15 mouse cellular contexts compared by ENCODE assay signal in the genomic region with DNA sequence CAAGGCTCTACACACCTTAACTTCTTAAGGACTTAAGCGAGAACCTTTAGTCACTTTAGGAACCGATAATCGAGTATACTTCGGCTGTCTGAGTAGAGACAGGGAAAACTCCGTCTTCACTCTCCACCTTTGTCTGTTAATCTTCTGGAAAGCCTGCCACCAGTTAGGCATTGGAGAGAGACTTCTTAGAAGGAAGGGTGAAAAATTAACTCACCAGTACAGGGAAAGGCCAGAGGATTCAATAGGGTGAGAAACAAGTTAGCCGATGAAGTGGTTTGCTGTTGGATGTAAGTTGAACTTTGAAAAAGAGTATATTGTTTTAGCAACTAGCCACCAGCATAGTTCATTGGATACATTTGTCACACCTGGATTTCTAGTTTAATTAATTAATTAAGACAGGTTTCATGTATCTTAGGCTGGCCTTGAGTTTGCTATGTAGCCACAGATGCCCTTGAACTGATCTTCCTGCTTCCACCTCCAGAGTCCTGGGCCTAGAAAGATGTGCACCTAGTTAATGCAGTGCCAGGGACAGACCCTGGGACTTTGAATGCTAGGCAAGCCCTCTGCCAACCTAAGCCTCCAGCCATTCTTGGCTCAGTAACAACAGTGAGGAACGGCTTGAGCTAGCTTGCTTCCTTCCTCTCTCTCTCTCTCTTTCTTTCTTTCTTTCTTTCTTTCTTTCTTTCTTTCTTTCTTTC. TPM values are rescaled to one million over a fixed set of nuclear protein-coding genes. Genes with fewer than 3 reads are reported as not detected.
A peak's percentile ranks its signal among the peaks of the same experiment; 100 is the strongest.
DNase-seq lines count a peak whose midpoint lies in the region; ATAC-seq lines count a peak whose summit lies in the region.
"Had no signal": no experiment of that assay in that cellular context is flagged by ENCODE, and none has a peak within 500 bp of the region (broad histone marks: within the 10 kb centered on the region; RNA-seq: fewer than 3 reads in every experiment).

No protein-coding gene starts in this region.

- intact Hi-C loops in heart, postnatal 25 days (cut with DNase I) = no loop called here

- H3K4me2 ChIP-seq in hindbrain, embryonic 16.5 days (ENCODE audit: low read length) = no peak overlapping the region
- H3K4me2 ChIP-seq in hindbrain, embryonic 12.5 days (replicated peaks) = no peak overlapping the region
- H3K4me2 ChIP-seq in intestine, embryonic 14.5 days (ENCODE audit: low read length) = no peak overlapping the region
- no peak overlapping the region for H3K4me2 ChIP-seq in kidney, embryonic 14.5 days (replicated peaks; ENCODE audit: low read depth, low read length)
- H3K4me2 ChIP-seq in stomach, embryonic 16.5 days (ENCODE audit: low read depth, low read length) = no peak overlapping the region
- H3K4me2 ChIP-seq: heart, embryonic 11.5 days; hindbrain, embryonic 13.5 days; midbrain, embryonic 11.5 days had no signal

- no peak overlapping the region for H3K27ac ChIP-seq in hindbrain, embryonic 16.5 days (ENCODE audit: low read depth, low read length)
- H3K27ac ChIP-seq in hindbrain, embryonic 12.5 days = no peak overlapping the region
- H3K27ac ChIP-seq in intestine, embryonic 14.5 days (ENCODE audit: low read depth) = peak overlapping the region; percentile 16; the same call in 1 of the 2 replicates
- H3K27ac ChIP-seq in kidney, embryonic 14.5 days (ENCODE audit: low read depth, low read length) = peak overlapping the region; percentile 48; the same call in 1 of the 2 replicates
- peak overlapping the region; percentile 72 for H3K27ac ChIP-seq in stomach, embryonic 16.5 days (ENCODE audit: low read length)
- H3K27ac ChIP-seq: hindbrain, embryonic 13.5 days had no signal

- H3K4me3 ChIP-seq in hindbrain, embryonic 16.5 days (ENCODE audit: low read length) = no peak overlapping the region
- no peak overlapping the region for H3K4me3 ChIP-seq in hindbrain, embryonic 12.5 days
- H3K4me3 ChIP-seq in intestine, embryonic 14.5 days (ENCODE audit: low read depth, low read length) = no peak overlapping the region
- H3K4me3 ChIP-seq in kidney, embryonic 14.5 days (ENCODE audit: low read length) = no peak overlapping the region
- no peak overlapping the region for H3K4me3 ChIP-seq in stomach, embryonic 16.5 days (replicated peaks; ENCODE audit: low read length)
- H3K4me3 ChIP-seq: hindbrain, embryonic 13.5 days had no signal

- H3K9ac ChIP-seq in hindbrain, embryonic 16.5 days (ENCODE audit: low read depth, low read length) = no peak overlapping the region
- H3K9ac ChIP-seq in hindbrain, embryonic 12.5 days = no peak overlapping the region
- no peak overlapping the region for H3K9ac ChIP-seq in intestine, embryonic 14.5 days (ENCODE audit: low read length)
- no peak overlapping the region for H3K9ac ChIP-seq in kidney, embryonic 14.5 days (ENCODE audit: low read depth, low read length)
- H3K9ac ChIP-seq in stomach, embryonic 16.5 days (ENCODE audit: low read length) = no peak overlapping the region
- H3K9ac ChIP-seq: hindbrain, embryonic 13.5 days had no signal

- DNase-seq in intestine, embryonic 14.5 days (ENCODE audit: low spot score) = peak; percentile 41
- no peak for DNase-seq in right cerebral cortex, postnatal 14 days
- no peak for DNase-seq in heart, postnatal 25 days (ENCODE audit: low spot score)
- DNase-seq: cerebellum, adult 11-12 months; gastrocnemius, postnatal 14 days; lung, postnatal 14 days had no signal

- no peaks in the 10 kb centered on the region for H3K9me3 ChIP-seq in hindbrain, embryonic 16.5 days (ENCODE audit: control insufficient read depth, low read length)
- no peaks in the 10 kb centered on the region for H3K9me3 ChIP-seq in hindbrain, embryonic 12.5 days (replicated peaks)
- H3K9me3 ChIP-seq in intestine, embryonic 14.5 days (ENCODE audit: control insufficient read depth, low read length) = no peaks in the 10 kb centered on the region
- no peaks in the 10 kb centered on the region for H3K9me3 ChIP-seq in kidney, embryonic 14.5 days (ENCODE audit: control insufficient read depth, low read length)
- no peaks in the 10 kb centered on the region for H3K9me3 ChIP-seq in stomach, embryonic 16.5 days (replicated peaks; ENCODE audit: control insufficient read depth, low read length)
- H3K9me3 ChIP-seq: hindbrain, embryonic 13.5 days had no signal

- H3K27me3 ChIP-seq in hindbrain, embryonic 16.5 days (replicated peaks; ENCODE audit: control insufficient read depth, insufficient read depth, low read length) = no peaks in the 10 kb centered on the region
- no peaks in the 10 kb centered on the region for H3K27me3 ChIP-seq in hindbrain, embryonic 12.5 days
- no peaks in the 10 kb centered on the region for H3K27me3 ChIP-seq in intestine, embryonic 14.5 days (replicated peaks; ENCODE audit: control insufficient read depth, insufficient read depth, low read length)
- H3K27me3 ChIP-seq in kidney, embryonic 14.5 days (ENCODE audit: control insufficient read depth, insufficient read depth, low read length) = no peaks in the 10 kb centered on the region
- H3K27me3 ChIP-seq in stomach, embryonic 16.5 days (ENCODE audit: control insufficient read depth, insufficient read depth, low read length) = no peaks in the 10 kb centered on the region
- H3K27me3 ChIP-seq: hindbrain, embryonic 13.5 days had no signal

- no peaks in the 10 kb centered on the region for H3K36me3 ChIP-seq in hindbrain, embryonic 16.5 days (ENCODE audit: control insufficient read depth, insufficient read depth, low read length)
- no peaks in the 10 kb centered on the region for H3K36me3 ChIP-seq in hindbrain, embryonic 12.5 days
- no peaks in the 10 kb centered on the region for H3K36me3 ChIP-seq in intestine, embryonic 14.5 days (ENCODE audit: control insufficient read depth, insufficient read depth, low read length)
- peaks cover 5% of the 10 kb centered on the region; the same call in 1 of the 2 replicates for H3K36me3 ChIP-seq in kidney, embryonic 14.5 days (ENCODE audit: control insufficient read depth, insufficient read depth, low read length)
- no peaks in the 10 kb centered on the region; the same call in 1 of the 2 replicates for H3K36me3 ChIP-seq in stomach, embryonic 16.5 days (ENCODE audit: control insufficient read depth, insufficient read depth, low read length)

- 0 out of 2 replicates have a peak, but pooled peaks have one; percentile 45 for ATAC-seq in hindbrain, embryonic 16.5 days
- no peak for ATAC-seq in hindbrain, embryonic 12.5 days (ENCODE audit: low FRiP score)
- no peak for ATAC-seq in intestine, embryonic 14.5 days (replicated peaks; ENCODE audit: low FRiP score, low TSS enrichment, low read depth)
- ATAC-seq in kidney, embryonic 14.5 days (ENCODE audit: low FRiP score, low TSS enrichment) = no peak; the same call in 1 of the 2 replicates
- no peak for ATAC-seq in stomach, embryonic 16.5 days (ENCODE audit: insufficient read depth, low FRiP score)
- ATAC-seq: activated CD4-positive, CD25-positive, alpha-beta regulatory T cell, adult 4 months; forebrain, embryonic 16.5 days had no signal

- H3K4me1 ChIP-seq in hindbrain, embryonic 16.5 days (ENCODE audit: control insufficient read depth, insufficient read depth, low read depth, low read length) = no peaks in the 10 kb centered on the region; the same call in 1 of the 2 replicates
- H3K4me1 ChIP-seq in hindbrain, embryonic 12.5 days = no peaks in the 10 kb centered on the region; the same call in 1 of the 2 replicates
- H3K4me1 ChIP-seq in intestine, embryonic 14.5 days (replicated peaks; ENCODE audit: control insufficient read depth, insufficient read depth, low read length) = peaks cover 10% of the 10 kb centered on the region; the same call in 1 of the 2 replicates
- H3K4me1 ChIP-seq in kidney, embryonic 14.5 days (ENCODE audit: control insufficient read depth, insufficient read depth, low read length) = no peaks in the 10 kb centered on the region
- H3K4me1 ChIP-seq in stomach, embryonic 16.5 days (ENCODE audit: control insufficient read depth, insufficient read depth, low read length) = 0 out of 2 replicates have a peak, but pooled peaks cover 10% of the 10 kb centered on the region

- WGBS in hindbrain, embryonic 16.5 days = 74% methylated on average over 7 of the region's 7 CpGs
- WGBS in hindbrain, embryonic 12.5 days = 83% methylated on average over 7 of the region's 7 CpGs
- WGBS in intestine, embryonic 14.5 days = 86% methylated on average over 7 of the region's 7 CpGs
- 73% methylated on average over 7 of the region's 7 CpGs for WGBS in kidney, embryonic 14.5 days
- 73% methylated on average over 7 of the region's 7 CpGs for WGBS in stomach, embryonic 16.5 days

RNA-seq across cellular contexts. Expression of a gene that starts 8.5 kb away (rescaled TPM):
- polyA plus RNA-seq in hindbrain, embryonic 16.5 days (2015; fragmentation: Nextera tagmentation; extraction: Ambion mirVana) = 106 and 121 TPM in 2 replicates
- polyA plus RNA-seq in hindbrain, embryonic 12.5 days (2016; fragmentation: Nextera tagmentation; extraction: Ambion mirVana) = 111 and 112 TPM in 2 replicates
- 69.2 and 72.1 TPM in 2 replicates for polyA plus RNA-seq in intestine, embryonic 14.5 days (2014; fragmentation: Nextera tagmentation; extraction: Ambion mirVana)
- polyA plus RNA-seq in kidney, embryonic 14.5 days (2014; fragmentation: Nextera tagmentation; extraction: Ambion mirVana) = 40.2 and 85.6 TPM in 2 replicates
- 61.1 and 65.0 TPM in 2 replicates for polyA plus RNA-seq in stomach, embryonic 16.5 days (2015; fragmentation: Nextera tagmentation; extraction: Ambion mirVana)
- 10 to 100 TPM; 50.1 to 51.0 TPM for total RNA-seq in heart, postnatal 25 days (2021)

Comparison
In these comparisons a context has a peak if more than half of its experiments do, and no peak if none do; other contexts are left out.
1. H3K27ac ChIP-seq: peak in intestine, embryonic 14.5 days (single experiment), kidney, embryonic 14.5 days (single experiment) and stomach, embryonic 16.5 days (single experiment); none in hindbrain, embryonic 16.5 days (single experiment) and hindbrain, embryonic 12.5 days (single experiment).